Mouse (Mus musculus) NIH3T3 (cell line): ENCODE measurements at regions not wholly inside any gene's neighbourhood (a gene's known extent, or its start where the extent isn't known, plus 50 kb on each side); places are given as distances from the start of the nearest gene placed in this dataset.

ENCODE experiments used
- DNase-seq: peaks from one replicate; pipeline ENCODE4 v3.0.0-alpha.2; 2012; ENCODE audit warnings: low read depth

- no peak for DNase-seq
These were observed 289.5 kb upstream of the Slit2 start for GRCm38 (mm10) chr5:47693478-47693877.

- DNase-seq = no peak
These were observed 289.0 kb upstream of the Slit2 start for GRCm38 (mm10) chr5:47693921-47694320.

GRCm38 (mm10) chr5:47694630-47695029 lies 288.3 kb upstream of the Slit2 start:
- DNase-seq = no peak

GRCm38 (mm10) chr5:47711553-47711952 lies 271.4 kb upstream of the Slit2 start:
- no peak for DNase-seq

- no peak for DNase-seq
These were observed 268.6 kb upstream of the Slit2 start for GRCm38 (mm10) chr5:47714333-47714732.

- DNase-seq = peak; percentile 7
These were observed 258.0 kb upstream of the Slit2 start for GRCm38 (mm10) chr5:47724911-47725310.

GRCm38 (mm10) chr5:47742727-47743126 lies 240.2 kb upstream of the Slit2 start:
- DNase-seq = no peak

- DNase-seq = no peak
These were observed 237.8 kb upstream of the Slit2 start for GRCm38 (mm10) chr5:47745177-47745576.

GRCm38 (mm10) chr5:47751907-47752306 lies 231.0 kb upstream of the Slit2 start:
- DNase-seq = no peak

GRCm38 (mm10) chr5:47772642-47773353 lies 210.1 kb upstream of the Slit2 start:
- DNase-seq = no peak

GRCm38 (mm10) chr5:47773354-47773743 lies 209.6 kb upstream of the Slit2 start:
- DNase-seq = peak; percentile 19

- DNase-seq = no peak
These were observed 202.1 kb upstream of the Slit2 start for GRCm38 (mm10) chr5:47780861-47781260.

- DNase-seq = no peak
These were observed 201.3 kb upstream of the Slit2 start for GRCm38 (mm10) chr5:47781608-47782007.

- DNase-seq = no peak
These were observed 188.2 kb upstream of the Slit2 start for GRCm38 (mm10) chr5:47794639-47795272.

- DNase-seq = no peak
These were observed 187.7 kb upstream of the Slit2 start for GRCm38 (mm10) chr5:47795273-47795672.

GRCm38 (mm10) chr5:47820936-47821335 lies 162.0 kb upstream of the Slit2 start:
- no peak for DNase-seq

- no peak for DNase-seq
These were observed 144.9 kb upstream of the Slit2 start for GRCm38 (mm10) chr5:47837998-47838397.

- DNase-seq = no peak
These were observed 113.2 kb upstream of the Slit2 start for GRCm38 (mm10) chr5:47869701-47870100.
